Mouse (Mus musculus) cerebellum, postnatal 4 days (tissue): ENCODE measurements around the gene Slc22a14.

ENCODE experiments used
- DNase-seq, 2 experiments: peaks; one replicate each; pipeline ENCODE4 v3.0.0; 2022; ENCODE audit warnings: low spot score in 2 of 2, mixed read lengths in 1 of 2

Gene Slc22a14

DNA sequence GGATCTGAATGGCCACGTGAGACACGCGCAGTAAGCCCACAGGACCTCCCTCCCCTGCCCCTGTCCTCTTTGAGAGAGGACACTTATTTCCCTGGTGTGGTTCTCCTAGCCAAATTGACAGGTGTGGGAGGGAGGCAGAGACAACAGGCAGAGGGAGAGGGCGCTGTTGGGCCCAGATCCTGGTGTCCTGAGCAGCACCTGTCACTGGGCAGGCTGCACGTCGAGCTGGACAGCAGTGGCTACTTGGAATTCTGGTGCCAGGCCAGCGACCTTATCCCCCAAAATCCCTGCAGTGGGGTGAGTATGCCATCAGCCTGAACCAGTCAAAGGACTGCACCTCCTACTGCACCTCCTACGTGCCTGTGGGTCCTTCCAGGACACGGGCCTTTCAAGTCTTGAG lies 222.0 kb downstream of the Slc22a14 start:
- no peak for DNase-seq

DNA sequence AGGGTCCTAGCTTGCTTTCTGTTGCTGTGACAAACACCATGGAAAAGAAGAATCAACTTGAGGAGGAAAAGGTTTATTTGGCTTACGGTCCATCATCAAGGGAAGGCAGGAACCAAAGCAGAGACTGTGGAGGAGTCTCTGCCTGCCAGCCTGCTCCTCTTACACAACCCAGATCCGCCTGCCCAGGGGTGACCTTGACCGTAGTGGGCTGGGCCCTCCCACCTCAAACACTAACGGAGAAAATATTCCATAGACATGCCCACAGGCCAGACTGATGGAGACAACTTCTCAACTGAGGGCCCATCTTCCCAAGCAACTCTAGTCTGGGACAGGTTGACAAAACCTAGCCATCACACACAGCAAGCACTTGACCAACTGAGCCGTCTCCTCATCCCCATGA lies 223.3 kb downstream of the Slc22a14 start:
- DNase-seq = no peak

DNA sequence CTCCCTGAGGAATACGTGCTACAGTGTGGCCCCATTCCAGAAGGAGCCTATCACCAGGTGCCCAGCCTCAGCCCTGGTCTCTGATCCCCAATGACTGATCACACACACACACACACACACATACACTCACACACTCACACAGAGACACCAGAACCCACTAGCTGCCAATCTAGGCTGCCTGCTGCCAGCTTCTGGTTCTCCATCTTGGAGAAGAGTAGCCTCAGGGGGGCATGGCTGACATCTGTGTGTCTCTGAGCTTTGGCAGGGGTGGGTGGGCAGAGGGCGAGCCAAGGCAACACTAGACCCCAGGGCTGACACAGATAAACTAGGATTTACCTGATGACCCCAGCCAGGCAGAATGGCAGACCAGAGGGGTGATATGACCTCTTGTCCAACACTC lies 226.5 kb downstream of the Slc22a14 start:
- DNase-seq = no peak

DNA sequence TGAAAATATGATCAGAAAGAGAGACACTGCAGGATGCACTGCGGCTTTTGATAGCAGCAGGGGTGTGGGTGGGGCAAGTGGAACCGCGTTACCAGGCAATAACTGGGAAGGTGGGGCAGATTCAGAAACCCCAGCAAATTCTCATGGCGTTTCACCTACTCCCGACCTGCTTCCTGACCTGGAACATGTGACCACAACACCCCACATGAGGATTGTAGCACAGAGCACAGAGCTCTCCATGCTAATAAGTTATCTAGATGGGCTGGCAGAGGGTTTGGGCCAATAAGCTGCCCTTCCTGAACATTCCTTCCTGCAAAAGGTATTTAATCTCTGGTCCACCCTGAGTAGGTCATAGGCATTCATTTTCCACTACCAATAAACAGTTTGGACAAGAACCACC lies 234.7 kb downstream of the Slc22a14 start:
- DNase-seq = no peak

DNA sequence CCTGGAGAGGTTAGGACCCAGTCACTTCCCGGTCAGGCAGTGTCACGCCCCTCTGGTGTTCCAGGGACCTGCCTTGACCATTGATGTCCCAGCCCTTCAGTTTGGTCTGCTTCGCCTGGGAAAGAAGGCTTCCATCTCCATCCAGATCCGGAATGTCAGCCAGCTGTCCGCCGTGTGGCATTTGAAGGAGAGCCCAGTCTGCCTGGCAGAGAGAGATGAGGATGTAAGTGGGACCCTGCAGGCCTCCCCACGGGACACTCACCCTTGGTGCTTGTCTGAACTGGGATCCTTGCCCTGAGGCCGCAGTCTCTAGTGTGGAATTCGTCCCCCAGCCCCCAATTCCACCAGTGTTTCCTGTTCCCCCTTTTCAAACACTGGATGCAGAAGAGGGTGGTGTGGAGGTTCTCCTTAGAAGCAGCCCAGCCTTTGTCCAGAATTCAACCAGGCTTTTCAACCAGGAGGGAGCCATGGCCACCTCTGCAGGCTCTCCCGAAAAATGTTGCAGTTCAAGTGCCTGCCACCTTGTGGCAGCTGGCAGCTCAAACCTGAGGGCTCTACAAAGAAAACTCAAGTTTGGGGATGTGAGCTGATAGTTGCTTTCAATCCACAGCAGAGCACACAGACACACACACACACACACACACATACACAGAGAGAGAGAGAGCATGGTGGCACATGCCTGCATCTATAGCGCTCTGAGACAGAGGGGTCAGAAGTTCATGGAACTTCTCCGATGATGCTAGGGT lies 236.7 kb downstream of the Slc22a14 start:
- no peak for DNase-seq

DNA sequence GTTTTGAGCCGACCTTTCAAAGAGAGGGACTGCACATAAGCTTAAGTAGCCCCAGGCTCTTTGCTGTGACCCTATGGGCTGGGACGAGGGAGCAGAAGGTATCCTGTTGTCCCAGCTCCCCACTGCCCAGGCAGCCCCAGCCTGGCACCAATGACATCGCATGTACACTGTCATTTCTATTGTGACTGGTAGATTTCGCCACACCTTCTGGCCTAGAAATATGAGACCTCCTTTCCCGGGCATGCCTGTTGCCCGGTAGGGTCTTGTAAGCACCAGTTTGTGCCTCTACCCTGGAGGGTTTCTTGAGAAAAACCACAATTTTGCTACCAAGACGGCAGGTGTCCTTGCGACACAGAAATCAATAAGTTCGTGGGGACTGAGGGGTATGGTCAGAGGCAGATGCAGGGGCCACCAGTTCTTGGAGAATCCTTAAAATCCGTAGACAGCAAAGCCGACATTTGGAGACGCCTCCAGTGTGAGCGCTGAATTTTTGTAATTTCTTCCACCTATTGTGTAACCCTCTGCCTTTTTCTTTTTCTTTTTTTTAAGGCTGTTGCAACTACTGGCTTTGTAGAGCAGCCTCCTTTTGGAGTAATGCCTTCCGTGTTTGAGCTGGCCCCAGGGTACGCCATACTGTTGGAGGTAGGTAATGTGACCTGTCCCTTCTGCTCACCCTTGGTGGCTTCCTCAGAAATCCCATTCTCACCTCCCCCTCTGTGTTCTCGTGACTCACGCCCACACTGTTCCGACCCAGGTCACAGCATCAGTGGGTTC lies 242.6 kb downstream of the Slc22a14 start:
- DNase-seq = no peak

DNA sequence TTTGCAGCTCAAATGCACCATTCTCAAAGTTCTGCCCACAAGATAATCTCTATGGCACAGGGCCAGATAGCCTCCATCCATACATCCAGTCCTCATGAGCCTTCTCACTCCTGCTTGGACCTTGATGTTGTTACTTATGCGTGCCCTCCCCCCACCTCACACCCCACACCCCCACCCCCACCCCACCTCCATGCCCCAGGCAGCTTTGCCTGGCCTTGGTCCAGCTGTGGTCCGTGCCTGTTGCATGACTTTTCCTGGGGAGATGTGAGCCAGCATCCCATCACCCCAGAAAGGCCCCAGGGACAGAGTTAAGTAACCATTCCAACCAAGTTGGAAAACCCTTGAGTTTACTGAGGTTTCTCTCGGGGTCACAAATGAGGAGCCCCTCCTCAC lies 245.2 kb downstream of the Slc22a14 start:
- DNase-seq = no peak
